Mouse (Mus musculus) spleen, postnatal 36 days (tissue): ENCODE data around the gene Fundc2.

ENCODE experiments used
- DNase-seq, 2 experiments: peaks; one replicate each; pipeline ENCODE4 v3.0.0; 2022; ENCODE audit warnings: low spot score in 2 of 2, mixed read lengths in 1 of 2

Fundc2 gene

GRCm38 (mm10) chrX:75382195-75382771 lies at the start of gene Fundc2, which contains the start of gene F8:
Fundc2 (plus strand) TSS chrX:75382399.
F8 (minus strand) TSS chrX:75382615.
- DNase-seq = peak; percentile 41 to 72

DNA sequence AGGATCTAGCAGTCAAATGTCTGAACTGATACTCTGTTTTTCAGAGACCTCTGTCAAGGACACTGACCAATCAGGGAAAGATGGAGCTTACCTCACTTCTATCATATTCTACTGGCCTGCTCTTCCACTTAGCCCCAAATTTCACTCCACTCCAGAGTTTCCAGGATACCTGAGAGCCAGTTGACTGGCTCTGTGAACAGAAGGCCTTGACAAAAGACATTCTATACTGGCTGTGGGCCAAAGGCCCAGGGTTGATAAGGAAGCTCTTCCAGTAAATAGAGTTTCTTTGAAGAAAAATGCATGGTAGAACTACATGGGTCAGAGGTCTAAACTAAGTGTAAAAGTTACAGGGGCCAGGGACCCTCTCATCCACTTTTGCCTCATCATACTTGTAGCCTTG lies 12.0 kb upstream of the Fundc2 start:
- DNase-seq = no peak

DNA sequence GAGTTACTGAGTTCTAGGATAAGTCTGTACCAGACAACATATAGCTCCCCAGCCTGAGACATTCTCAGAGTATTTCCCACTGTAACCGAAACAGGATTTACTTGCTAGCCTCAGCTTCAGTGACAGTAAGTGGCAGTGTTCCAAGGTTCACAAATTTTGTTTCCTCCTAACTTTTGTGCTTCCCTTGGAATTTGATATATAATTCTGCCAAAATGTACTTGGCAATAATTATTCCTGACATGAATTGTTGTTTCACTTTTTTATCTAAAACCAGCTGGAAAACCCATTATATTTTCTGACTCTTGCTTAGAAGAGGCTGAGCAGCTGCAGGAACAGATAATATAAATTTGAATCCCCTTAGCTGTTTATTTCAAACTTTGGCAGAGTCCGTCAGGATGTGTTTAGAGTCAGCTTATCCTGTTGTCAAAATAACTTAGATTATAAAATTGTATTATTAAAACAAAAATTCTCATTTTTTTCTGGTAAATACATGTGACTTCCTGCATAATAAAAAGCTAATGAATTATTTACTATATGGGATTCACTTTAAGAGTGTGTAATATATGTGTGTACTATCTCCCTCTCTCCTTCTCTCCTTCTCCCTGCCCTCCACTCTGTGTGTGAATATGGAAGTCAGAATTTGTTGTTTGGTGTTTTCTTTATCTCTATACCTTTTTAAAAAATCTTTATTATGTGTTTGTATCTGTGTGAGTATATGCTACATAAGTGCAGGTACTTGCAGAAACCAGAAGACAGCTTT lies 9.4 kb upstream of the Fundc2 start:
- no peak for DNase-seq

DNA sequence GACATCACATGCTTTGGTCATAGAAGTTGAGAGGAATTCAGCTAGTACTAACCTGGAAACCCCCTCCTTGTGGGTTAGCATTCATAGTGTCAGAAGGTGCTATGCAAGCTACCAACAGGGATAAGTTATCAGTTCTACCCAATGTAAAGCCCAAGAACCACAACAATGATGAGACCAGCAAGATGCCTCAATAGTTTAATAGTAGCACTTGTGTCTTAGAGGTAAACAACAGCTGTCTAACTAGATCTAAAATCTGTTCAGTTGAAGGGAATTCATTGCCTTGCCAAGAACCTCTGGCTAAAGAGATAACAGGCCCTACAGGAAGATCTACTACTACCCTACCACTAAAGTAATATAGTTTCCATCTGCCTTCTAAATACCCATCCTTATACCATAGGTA lies 5.4 kb upstream of the Fundc2 start:
- DNase-seq = no peak

GRCm38 (mm10) chrX:75381176-75381575 lies 1.0 kb upstream of the Fundc2 start:
- no peak for DNase-seq

- DNase-seq = no peak
Measured at GRCm38 (mm10) chrX:75381699-75382098, 500 bp upstream of the Fundc2 start.

DNA sequence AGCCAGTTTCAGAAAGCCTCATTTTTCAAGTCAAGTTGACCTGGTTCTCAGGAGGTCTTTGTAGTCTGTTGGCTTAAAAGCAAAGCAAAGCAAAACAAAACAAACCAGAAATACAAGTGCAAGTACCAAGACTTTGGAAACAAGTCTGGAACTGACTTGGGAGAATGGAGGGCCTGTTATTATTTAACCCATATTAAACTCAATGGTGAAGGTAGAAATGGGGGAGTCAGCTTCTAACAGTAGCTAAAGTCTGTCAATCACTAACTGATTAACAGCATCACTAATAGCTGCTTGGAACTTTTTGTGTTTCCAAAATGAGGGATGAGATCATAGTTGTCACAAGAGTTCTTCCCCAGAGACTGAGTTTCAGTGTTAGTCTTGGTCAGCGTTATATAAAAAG lies 17.3 kb downstream of the Fundc2 start:
- DNase-seq = no peak

- DNase-seq = peak in 1 of 2 experiments; percentile 14
Measured at GRCm38 (mm10) chrX:75402668-75403067, 20.5 kb downstream of the Fundc2 start.

DNA sequence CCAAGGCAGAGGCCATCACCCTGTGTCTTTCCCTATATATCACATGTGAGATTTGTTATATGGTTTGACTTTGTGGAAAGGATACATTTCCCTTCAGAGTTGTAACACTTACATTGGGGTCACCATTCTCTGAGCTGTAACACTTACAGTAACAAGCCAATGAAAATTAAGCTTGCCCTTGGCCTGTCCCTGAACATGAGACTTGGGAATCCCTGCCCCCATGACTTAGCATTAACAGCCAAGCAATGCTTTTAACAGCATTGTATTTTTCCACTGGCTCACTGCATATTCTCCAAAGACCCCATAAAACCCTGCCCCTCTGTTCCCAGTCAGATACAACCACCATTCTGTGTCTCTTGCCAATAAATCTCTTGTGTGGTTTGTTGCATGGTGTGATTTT lies 21.2 kb downstream of the Fundc2 start:
- no peak for DNase-seq

- DNase-seq = no peak
Measured at GRCm38 (mm10) chrX:75409711-75410110, 27.5 kb downstream of the Fundc2 start.

DNA sequence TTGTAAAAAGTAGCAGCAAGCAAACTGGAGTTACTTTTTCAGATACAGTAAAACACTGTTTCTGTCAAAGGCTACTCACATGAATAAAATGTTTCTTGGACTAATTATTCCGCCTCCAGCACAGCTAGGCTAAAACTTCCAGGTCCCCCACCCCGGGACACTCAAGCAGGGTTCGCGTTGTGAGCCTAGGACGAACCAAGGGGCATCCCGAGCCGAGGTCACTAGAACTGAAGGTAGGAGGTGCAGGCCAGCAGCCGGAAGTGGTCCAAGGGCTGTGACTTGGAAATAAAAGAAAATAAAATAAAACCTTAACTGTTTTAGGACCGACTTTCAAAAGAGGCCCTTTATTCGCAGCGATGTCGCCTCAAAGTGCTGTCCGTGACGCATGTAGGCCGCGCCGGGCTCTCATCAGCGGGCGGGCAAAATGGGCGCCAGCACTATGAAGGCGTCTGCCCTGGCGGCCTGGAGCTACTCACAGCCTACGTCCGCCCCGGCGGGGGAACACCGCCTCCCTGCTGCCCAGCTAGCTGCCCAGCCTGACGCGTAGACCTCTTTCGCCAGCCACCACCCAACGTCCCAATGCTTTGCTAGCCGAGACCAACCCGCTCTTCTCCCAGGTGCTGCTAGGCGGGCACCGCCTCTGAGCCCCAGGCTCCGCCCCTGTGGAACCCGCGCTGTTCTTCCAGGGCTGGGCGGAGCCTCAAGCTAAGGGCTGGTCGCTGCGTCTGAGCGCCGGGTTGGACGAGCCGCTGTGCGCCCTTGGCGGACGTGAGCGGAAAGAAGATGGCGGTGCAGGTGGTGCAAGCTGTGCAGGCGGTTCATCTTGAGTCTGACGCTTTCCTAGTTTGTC lies 34.0 kb downstream of the Fundc2 start, which contains the start of the genes Cmc4, Mtcp1 and Brcc3:
TSS of gene Cmc4 (minus strand) at position 649 of the 850 bp plus-strand sequence.
TSS of gene Mtcp1 (minus strand) at position 653 of the 850 bp plus-strand sequence.
TSS of gene Brcc3 (plus strand) at position 693 of the 850 bp plus-strand sequence.
- DNase-seq = peak; percentile 91 to 92
